Mouse (Mus musculus) forebrain, postnatal 0 days (tissue): ENCODE measurements at regions not wholly inside any gene's neighbourhood (a gene's known extent, or its start where the extent isn't known, plus 50 kb on each side); places are given as distances from the start of the nearest gene placed in this dataset.

Source experiments
- ATAC-seq: fragments of 200-750 bp; cut with Nextera tagmentation; 2 replicates; pipeline ENCODE4 v1.8.0; 2017; ENCODE audit warnings: mild to moderate bottlenecking, moderate library complexity
- DNase-seq: peaks from one replicate; pipeline ENCODE4 v3.0.0-alpha.2; 2015
- H3K27ac ChIP-seq: fragments of 300-500 bp; sonication (generic); 2 replicates; pipeline ENCODE4 v1.5.1; 2014; ENCODE audit warnings: low read depth, mild to moderate bottlenecking, antibody characterized with exemption, low read length, moderate library complexity, mixed read lengths
- H3K27me3 ChIP-seq: fragments of 300-500 bp; sonication (generic); 2 replicates; pipeline ENCODE4 v1.6.1; 2014; ENCODE audit warnings: mild to moderate bottlenecking, low read length, mixed read lengths; ENCODE audit not compliant: insufficient read depth
- H3K36me3 ChIP-seq: fragments of 300-500 bp; sonication (generic); 2 replicates; pipeline ENCODE4 v1.6.1; 2014; ENCODE audit warnings: mild to moderate bottlenecking, moderate library complexity; ENCODE audit not compliant: insufficient read depth
- H3K4me1 ChIP-seq: fragments of 300-500 bp; sonication (generic); 2 replicates; pipeline ENCODE4 v1.6.1; 2014; ENCODE audit warnings: antibody characterized with exemption; ENCODE audit not compliant: insufficient read depth
- H3K4me2 ChIP-seq: fragments of 300-500 bp; sonication (generic); 2 replicates; pipeline ENCODE4 v1.6.1; 2014; ENCODE audit warnings: low read depth, mild to moderate bottlenecking, moderate library complexity
- H3K4me3 ChIP-seq: fragments of 300-500 bp; sonication (generic); 2 replicates; pipeline ENCODE4 v1.5.1; 2014; ENCODE audit warnings: low read depth, low read length, mixed read lengths
- H3K9ac ChIP-seq: fragments of 300-500 bp; sonication (generic); 2 replicates; pipeline ENCODE4 v1.6.1; 2014; ENCODE audit warnings: mild to moderate bottlenecking
- H3K9me3 ChIP-seq: fragments of 300-500 bp; sonication (generic); 2 replicates; pipeline ENCODE4 v1.6.1; 2016; ENCODE audit warnings: low read length
- CTCF ChIP-seq: sonication (generic); IDR thresholded peaks from 2 replicates; pipeline ENCODE4 v1.5.1; 2016; ENCODE audit warnings: antibody characterized with exemption, control low read depth, low read depth
- WGBS: fragments of 180-500 bp; shearing (Covaris S2); extraction: QIAGEN DNeasy Blood & Tissue Kit; methylation state at CpG from one replicate; pipeline ENCODE4 v1.1.7; 2014; 5-methylcytosine and 5-hydroxymethylcytosine counted together

GRCm38 (mm10) chr2:125015007-125015406, 52.9 kb upstream of the Slc24a5 start:
- TF ChIP-seq CTCF: no peak
- H3K4me1 ChIP-seq: no peaks in the 10 kb centered on the region
- DNase-seq: no peak
- no peaks in the 10 kb centered on the region for H3K27me3 ChIP-seq
- H3K36me3 ChIP-seq: no peaks in the 10 kb centered on the region
- H3K27ac ChIP-seq: no peak overlapping the region
- H3K9me3 ChIP-seq: no peaks in the 10 kb centered on the region
- H3K9ac ChIP-seq: no peak overlapping the region
- H3K4me2 ChIP-seq: no peak overlapping the region
- WGBS: 81% methylated on average over 1 of the region's 1 CpGs
- no peak for ATAC-seq
- no peak overlapping the region for H3K4me3 ChIP-seq

- H3K9me3 ChIP-seq: no peaks in the 10 kb centered on the region
- no peaks in the 10 kb centered on the region for H3K27me3 ChIP-seq
- WGBS: 82% methylated on average over 1 of the region's 1 CpGs
- no peaks in the 10 kb centered on the region for H3K4me1 ChIP-seq
- no peak for DNase-seq
- H3K9ac ChIP-seq: no peak overlapping the region
- no peak for ATAC-seq
- H3K27ac ChIP-seq: no peak overlapping the region
- no peak overlapping the region for H3K4me3 ChIP-seq
- TF ChIP-seq CTCF: no peak
- no peaks in the 10 kb centered on the region for H3K36me3 ChIP-seq
- no peak overlapping the region for H3K4me2 ChIP-seq
Measured at GRCm38 (mm10) chr2:125016946-125017345, 51.0 kb upstream of the Slc24a5 start.
